Mouse (Mus musculus): Measurements from ENCODE around the gene Pltp.

The Pltp gene

GRCm38 (mm10) chr2:164857101-164857821 lies at the start of gene Pltp:
Pltp (minus strand) TSS chr2:164857711.
- peak; percentile 65 for DNase-seq (ENCODE audit: low read depth, low spot score)

- DNase-seq (ENCODE audit: low read depth, low spot score), result peak; percentile 40
Observed at GRCm38 (mm10) chr2:164906071-164906470, 48.6 kb upstream of the Pltp start.

GRCm38 (mm10) chr2:164903496-164903895 lies 46.0 kb upstream of the Pltp start:
- DNase-seq (ENCODE audit: low read depth, low spot score), result no peak

- DNase-seq (ENCODE audit: low read depth, low spot score), result no peak
Observed at GRCm38 (mm10) chr2:164901380-164901779, 43.9 kb upstream of the Pltp start.

GRCm38 (mm10) chr2:164899723-164900459 lies 42.4 kb upstream of the Pltp start:
- DNase-seq (ENCODE audit: low read depth, low spot score), result peak; percentile 51

GRCm38 (mm10) chr2:164899034-164899433 lies 41.5 kb upstream of the Pltp start:
- no peak for DNase-seq (ENCODE audit: low read depth, low spot score)

GRCm38 (mm10) chr2:164898008-164898407 lies 40.5 kb upstream of the Pltp start:
- DNase-seq (ENCODE audit: low read depth, low spot score), result no peak

GRCm38 (mm10) chr2:164895885-164896284 lies 38.4 kb upstream of the Pltp start:
- DNase-seq (ENCODE audit: low read depth, low spot score), result no peak

- DNase-seq (ENCODE audit: low read depth, low spot score), result no peak
Observed at GRCm38 (mm10) chr2:164894644-164895043, 37.1 kb upstream of the Pltp start.

GRCm38 (mm10) chr2:164894048-164894447 lies 36.5 kb upstream of the Pltp start:
- DNase-seq (ENCODE audit: low read depth, low spot score), result no peak

GRCm38 (mm10) chr2:164892696-164893216 lies 35.2 kb upstream of the Pltp start:
- no peak for DNase-seq (ENCODE audit: low read depth, low spot score)

- no peak for DNase-seq (ENCODE audit: low read depth, low spot score)
Observed at GRCm38 (mm10) chr2:164891908-164892695, 34.6 kb upstream of the Pltp start.

GRCm38 (mm10) chr2:164891056-164891834 lies 33.7 kb upstream of the Pltp start:
- no peak for DNase-seq (ENCODE audit: low read depth, low spot score)

- DNase-seq (ENCODE audit: low read depth, low spot score), result no peak
Observed at GRCm38 (mm10) chr2:164890411-164891049, 33.0 kb upstream of the Pltp start.

- no peak for DNase-seq (ENCODE audit: low read depth, low spot score)
Observed at GRCm38 (mm10) chr2:164889960-164890359, 32.4 kb upstream of the Pltp start.

GRCm38 (mm10) chr2:164888996-164889395 lies 31.5 kb upstream of the Pltp start:
- no peak for DNase-seq (ENCODE audit: low read depth, low spot score)

- no peak for DNase-seq (ENCODE audit: low read depth, low spot score)
Observed at GRCm38 (mm10) chr2:164886617-164887016, 29.1 kb upstream of the Pltp start.

- DNase-seq (ENCODE audit: low read depth, low spot score), result no peak
Observed at GRCm38 (mm10) chr2:164885788-164886187, 28.3 kb upstream of the Pltp start.

- DNase-seq (ENCODE audit: low read depth, low spot score), result no peak
Observed at GRCm38 (mm10) chr2:164882619-164883018, 25.1 kb upstream of the Pltp start.

- peak; percentile 98 for DNase-seq (ENCODE audit: low read depth, low spot score)
Observed at GRCm38 (mm10) chr2:164879568-164880277, 22.2 kb upstream of the Pltp start.
